Mouse (Mus musculus) forebrain, embryonic 10.5 days (tissue): Measurements from ENCODE around the gene Slc22a14. TPM values are rescaled to one million over a fixed set of nuclear protein-coding genes. Genes with fewer than 3 reads are reported as not detected.
"Not testable (repeated sequence)": the region's sequence is repeated elsewhere in the genome, so short reads cannot be mapped to it uniquely, and the experiment has no call there.

Source experiments
- DNase-seq: peaks from one replicate; pipeline ENCODE4 v3.0.0-alpha.2; 2017; ENCODE audit warnings: low spot score; ENCODE audit errors: extremely low spot score
- H3K27ac ChIP-seq: fragments of 300-500 bp; sonication (generic); 2 replicates; pipeline ENCODE4 v1.5.1; 2016; ENCODE audit warnings: mild to moderate bottlenecking
- H3K27me3 ChIP-seq: fragments of 300-500 bp; sonication (generic); 2 replicates; pipeline ENCODE4 v1.6.1; 2016; ENCODE audit warnings: mild to moderate bottlenecking; ENCODE audit not compliant: poor library complexity, severe bottlenecking
- H3K36me3 ChIP-seq: fragments of 300-500 bp; sonication (generic); replicated peaks from 2 replicates; pipeline ENCODE4 v1.6.1; 2016; ENCODE audit warnings: mild to moderate bottlenecking, moderate library complexity
- H3K4me1 ChIP-seq: fragments of 300-500 bp; sonication (generic); 2 replicates; pipeline ENCODE4 v1.6.1; 2016
- H3K4me3 ChIP-seq: fragments of 300-500 bp; sonication (generic); 2 replicates; pipeline ENCODE4 v1.5.1; 2016; ENCODE audit warnings: mild to moderate bottlenecking, moderate library complexity
- H3K9me3 ChIP-seq: fragments of 300-500 bp; sonication (generic); 2 replicates; pipeline ENCODE4 v1.6.1; 2016; ENCODE audit warnings: mild to moderate bottlenecking, moderate library complexity
- WGBS: fragments of 180-500 bp; shearing (Covaris S2); methylation state at CpG from one replicate; pipeline ENCODE4 v1.1.7; 2016; 5-methylcytosine and 5-hydroxymethylcytosine counted together
- polyA plus RNA-seq: library from polyadenylated mRNA; unstranded; fragments of >200 nt; fragmentation: Nextera tagmentation; extraction: Ambion mirVana; gene quantifications from 2 replicates; pipeline ENCODE4 v1.2.1, GENCODE M21; 2016

Slc22a14 gene
- polyA plus RNA-seq, 1 experiment from 2014 or later, result not detected

GRCm38 (mm10) chr9:119239274-119239673 is 126.1 kb downstream of the Slc22a14 start:
- H3K4me1 ChIP-seq, result no peaks in the 10 kb centered on the region
- H3K9me3 ChIP-seq, result no peaks in the 10 kb centered on the region
- H3K27ac ChIP-seq, result no peak overlapping the region
- H3K36me3 ChIP-seq, result peaks cover 58% of the 10 kb centered on the region
- H3K4me3 ChIP-seq, result no peak overlapping the region
- WGBS, result 95% methylated on average over 3 of the region's 3 CpGs
- H3K27me3 ChIP-seq, result no peaks in the 10 kb centered on the region
- no peak for DNase-seq

DNA sequence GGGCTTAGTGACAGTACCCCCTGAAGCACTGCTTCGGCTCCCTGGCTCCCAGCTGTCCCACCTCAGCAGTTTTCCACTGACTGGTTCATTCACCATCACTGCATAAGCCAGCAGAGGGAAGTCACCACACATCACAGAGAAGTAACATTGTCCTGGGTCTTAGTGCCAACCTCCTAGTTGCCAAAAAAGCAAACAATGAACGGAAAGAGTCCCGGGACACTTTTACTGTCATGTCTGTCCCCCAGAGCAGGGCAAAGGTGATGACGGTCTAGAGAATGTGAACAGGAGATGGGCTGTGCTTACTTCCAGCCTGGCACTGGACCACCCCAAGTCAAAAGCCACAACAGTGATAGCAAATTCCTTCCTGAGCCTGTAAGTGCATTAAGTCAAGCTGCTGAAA is 126.6 kb downstream of the Slc22a14 start:
- Histone ChIP-seq H3K9me3 (no peaks in the 10 kb centered on the region), H3K4me3 (no peak overlapping the region), H3K27ac (no peak overlapping the region), H3K27me3 (no peaks in the 10 kb centered on the region), H3K36me3 (peaks cover 54% of the 10 kb centered on the region), H3K4me1 (no peaks in the 10 kb centered on the region)
- no peak for DNase-seq
- 92% methylated on average over 4 of the region's 4 CpGs for WGBS

DNA sequence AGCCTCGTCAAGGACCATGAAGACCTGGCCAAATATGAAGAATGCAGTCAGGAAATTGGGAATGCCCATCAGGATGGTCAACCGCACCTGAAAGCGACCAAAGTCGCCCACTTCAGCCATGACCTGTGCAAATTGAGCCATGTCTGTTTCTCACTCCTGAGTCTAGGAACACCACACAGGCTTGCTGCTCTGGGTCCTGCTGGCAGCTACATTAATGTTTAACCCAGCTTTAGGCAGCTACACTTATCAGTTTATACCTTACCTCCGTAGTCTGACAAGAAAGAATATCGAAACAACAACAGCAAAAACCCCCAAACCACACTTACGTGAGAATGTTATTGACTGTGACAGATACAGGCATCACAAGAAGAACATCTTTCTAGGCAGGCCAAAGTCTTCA is 133.8 kb downstream of the Slc22a14 start:
- H3K4me3 ChIP-seq, result no peak overlapping the region
- DNase-seq, result no peak
- no peaks in the 10 kb centered on the region for H3K9me3 ChIP-seq
- H3K27ac ChIP-seq, result no peak overlapping the region
- WGBS, result 96% methylated on average over 7 of the region's 7 CpGs
- H3K27me3 ChIP-seq, result no peaks in the 10 kb centered on the region
- H3K36me3 ChIP-seq, result no peaks in the 10 kb centered on the region
- no peaks in the 10 kb centered on the region for H3K4me1 ChIP-seq

- Histone ChIP-seq H3K4me3 (no peak overlapping the region), H3K27ac (no peak overlapping the region), H3K9me3 (peaks cover under 1% of the 10 kb centered on the region; the same call in 1 of the 2 replicates), H3K36me3 (peaks cover 6% of the 10 kb centered on the region), H3K27me3 (no peaks in the 10 kb centered on the region), H3K4me1 (no peaks in the 10 kb centered on the region)
- 89% methylated on average over 2 of the region's 2 CpGs for WGBS
- DNase-seq, result no peak
These were observed 134.5 kb downstream of the Slc22a14 start for GRCm38 (mm10) chr9:119230829-119231228.

- Histone ChIP-seq H3K36me3 (peaks cover 49% of the 10 kb centered on the region), H3K4me3 (no peak overlapping the region), H3K27ac (no peak overlapping the region), H3K4me1 (no peaks in the 10 kb centered on the region), H3K9me3 (peaks cover 13% of the 10 kb centered on the region), H3K27me3 (no peaks in the 10 kb centered on the region)
- WGBS, result 94% methylated on average over 4 of the region's 4 CpGs
- DNase-seq, result no peak
These were observed 145.1 kb downstream of the Slc22a14 start for GRCm38 (mm10) chr9:119220249-119220648.

GRCm38 (mm10) chr9:119219667-119220066 is 145.7 kb downstream of the Slc22a14 start:
- no peak overlapping the region for H3K4me3 ChIP-seq
- no peak for DNase-seq
- WGBS, result 89% methylated on average over 2 of the region's 2 CpGs
- no peak overlapping the region for H3K27ac ChIP-seq
- H3K4me1 ChIP-seq, result no peaks in the 10 kb centered on the region
- no peaks in the 10 kb centered on the region for H3K27me3 ChIP-seq
- H3K9me3 ChIP-seq, result peaks cover 9% of the 10 kb centered on the region
- peaks cover 43% of the 10 kb centered on the region for H3K36me3 ChIP-seq

GRCm38 (mm10) chr9:119215341-119215740 is 150.0 kb downstream of the Slc22a14 start:
- peaks cover 23% of the 10 kb centered on the region for H3K36me3 ChIP-seq
- not testable (repeated sequence) for H3K4me1 ChIP-seq, H3K4me3 ChIP-seq, H3K27ac ChIP-seq, H3K27me3 ChIP-seq, H3K9me3 ChIP-seq, DNase-seq
- 92% methylated on average over 2 of the region's 2 CpGs for WGBS

GRCm38 (mm10) chr9:119214601-119215000 is 150.8 kb downstream of the Slc22a14 start:
- no peak overlapping the region for H3K4me3 ChIP-seq
- WGBS, result 92% methylated on average over 6 of the region's 6 CpGs
- no peaks in the 10 kb centered on the region for H3K27me3 ChIP-seq
- no peak for DNase-seq
- H3K27ac ChIP-seq, result no peak overlapping the region
- H3K4me1 ChIP-seq, result no peaks in the 10 kb centered on the region
- peaks cover 23% of the 10 kb centered on the region for H3K36me3 ChIP-seq
- no peaks in the 10 kb centered on the region for H3K9me3 ChIP-seq

DNA sequence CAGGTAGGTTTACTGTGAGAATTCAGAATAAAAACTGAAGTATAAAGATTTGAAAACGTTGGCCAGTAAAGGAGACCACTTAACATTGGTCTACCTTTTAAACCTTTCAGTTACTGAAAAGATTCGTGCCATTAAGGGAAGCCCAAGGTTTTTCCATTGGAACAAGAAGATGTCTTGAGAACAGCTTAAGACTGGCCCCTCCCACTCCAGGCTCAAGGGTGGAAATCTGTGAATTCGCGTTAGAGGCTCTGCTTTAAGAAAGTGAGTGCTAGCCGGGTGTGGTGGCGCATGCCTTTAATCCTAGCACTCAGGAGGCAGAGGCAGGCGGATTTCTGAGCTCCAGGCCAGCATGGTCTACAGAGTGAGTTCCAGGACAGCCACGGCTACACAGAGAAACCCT is 152.4 kb downstream of the Slc22a14 start:
- no peaks in the 10 kb centered on the region for H3K9me3 ChIP-seq

DNA sequence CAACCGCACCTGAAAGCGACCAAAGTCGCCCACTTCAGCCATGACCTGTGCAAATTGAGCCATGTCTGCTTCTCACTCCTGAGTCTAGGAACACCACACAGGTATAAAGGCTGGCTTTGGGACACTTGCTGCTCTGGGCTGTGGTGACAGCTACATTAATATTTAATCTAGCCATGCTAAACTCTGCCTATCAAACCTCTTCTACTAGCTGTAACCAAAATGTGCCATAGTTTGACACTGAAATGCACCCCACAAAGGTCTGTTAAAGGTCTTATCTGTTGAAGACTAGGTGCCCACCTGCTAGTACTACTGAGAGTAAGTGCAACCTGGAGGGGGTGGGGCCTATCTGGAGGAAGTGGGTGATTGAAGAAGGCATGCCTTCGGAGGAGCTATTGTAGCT is 156.4 kb downstream of the Slc22a14 start, which contains the start of gene Slc22a13:
Gene Slc22a13 (minus strand): TSS at position 101 of the 400 bp plus-strand sequence.
- Histone ChIP-seq H3K36me3 (no peaks in the 10 kb centered on the region), H3K4me3 (no peak within 1 kb of the TSS), H3K4me1 (no peaks in the 10 kb centered on the region), H3K27ac (no peak within 1 kb of the TSS), H3K27me3 (no peaks in the 10 kb centered on the region), H3K9me3 (peaks cover 14% of the 10 kb centered on the region)
- DNase-seq, result no peak
- WGBS, result 97% methylated on average over 4 of the region's 4 CpGs

More for the DNA sequence above, 152.4 kb downstream of the Slc22a14 start:
- Histone ChIP-seq H3K4me3 (no peak overlapping the region), H3K27ac (no peak overlapping the region), H3K27me3 (no peaks in the 10 kb centered on the region), H3K36me3 (peaks cover 14% of the 10 kb centered on the region), H3K4me1 (no peaks in the 10 kb centered on the region)
- DNase-seq, result no peak
- 81% methylated on average over 8 of the region's 8 CpGs for WGBS

GRCm38 (mm10) chr9:119207113-119207512 is 158.2 kb downstream of the Slc22a14 start:
- Histone ChIP-seq H3K4me3 (no peak overlapping the region), H3K27me3 (no peaks in the 10 kb centered on the region), H3K27ac (no peak overlapping the region), H3K9me3 (peaks cover 24% of the 10 kb centered on the region), H3K4me1 (no peaks in the 10 kb centered on the region), H3K36me3 (no peaks in the 10 kb centered on the region)
- DNase-seq, result no peak
- WGBS, result 85% methylated on average over 4 of the region's 4 CpGs

GRCm38 (mm10) chr9:119206666-119207065 is 158.7 kb downstream of the Slc22a14 start:
- no peaks in the 10 kb centered on the region for H3K4me1 ChIP-seq
- H3K36me3 ChIP-seq, result no peaks in the 10 kb centered on the region
- DNase-seq, result no peak
- no peaks in the 10 kb centered on the region for H3K27me3 ChIP-seq
- 82% methylated on average over 2 of the region's 2 CpGs for WGBS
- H3K27ac ChIP-seq, result no peak overlapping the region
- H3K4me3 ChIP-seq, result no peak overlapping the region
- peaks cover 24% of the 10 kb centered on the region for H3K9me3 ChIP-seq

DNA sequence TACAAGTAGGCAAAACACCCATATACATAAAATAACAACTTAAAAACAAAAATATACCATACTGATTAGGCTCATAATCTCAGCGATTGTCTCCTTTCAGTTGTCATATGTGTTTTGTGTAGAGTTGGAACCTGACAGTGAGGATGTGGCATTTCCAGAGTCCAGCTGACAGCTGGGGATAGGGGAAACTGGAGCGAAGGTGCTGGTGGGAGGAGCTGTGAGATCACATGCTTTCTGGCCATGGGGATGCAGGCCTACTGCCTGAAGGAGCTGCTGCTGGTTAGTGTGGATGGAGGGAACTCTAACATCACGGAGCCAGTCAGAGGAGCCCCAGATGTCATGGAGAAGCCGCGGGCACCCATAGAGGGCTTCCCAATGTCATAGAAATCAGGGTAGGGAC is 159.6 kb downstream of the Slc22a14 start:
- 95% methylated on average over 5 of the region's 5 CpGs for WGBS

GRCm38 (mm10) chr9:119203617-119204016 is 161.7 kb downstream of the Slc22a14 start:
- no peaks in the 10 kb centered on the region for H3K27me3 ChIP-seq
- 95% methylated on average over 9 of the region's 9 CpGs for WGBS
- DNase-seq, result no peak
- H3K27ac ChIP-seq, result no peak overlapping the region
- H3K36me3 ChIP-seq, result no peaks in the 10 kb centered on the region
- no peak overlapping the region for H3K4me3 ChIP-seq
- no peaks in the 10 kb centered on the region for H3K4me1 ChIP-seq
- peaks cover 24% of the 10 kb centered on the region for H3K9me3 ChIP-seq

More for the DNA sequence above, 159.6 kb downstream of the Slc22a14 start:
- no peak overlapping the region for H3K4me3 ChIP-seq
- DNase-seq, result no peak
- H3K9me3 ChIP-seq, result peaks cover 24% of the 10 kb centered on the region
- H3K27ac ChIP-seq, result no peak overlapping the region
- H3K27me3 ChIP-seq, result no peaks in the 10 kb centered on the region
- H3K4me1 ChIP-seq, result no peaks in the 10 kb centered on the region
- H3K36me3 ChIP-seq, result no peaks in the 10 kb centered on the region
